Comparison of ENCODE assay signal across 17 mouse cellular contexts in genomic region chr13:73476259-73476658, GRCm38 (mm10). TPM values are rescaled to one million over a fixed set of nuclear protein-coding genes. Genes with fewer than 3 reads are reported as not detected.
DNase-seq lines count a peak whose midpoint lies in the region; ATAC-seq lines count a peak whose summit lies in the region.
"Had no signal": no experiment of that assay in that cellular context is flagged by ENCODE, and none has a peak within 500 bp of the region (broad histone marks: within the 10 kb centered on the region; RNA-seq: fewer than 3 reads in every experiment).

No protein-coding gene starts in this region.

- H3K4me3 ChIP-seq in heart, embryonic 15.5 days, result no peak overlapping the region
- H3K4me3 ChIP-seq in liver, embryonic 15.5 days (replicated peaks), result peak overlapping the region; percentile 35; the same call in 1 of the 2 replicates
- no peak overlapping the region for H3K4me3 ChIP-seq in midbrain, embryonic 10.5 days
- no peak overlapping the region for H3K4me3 ChIP-seq in neural tube, embryonic 15.5 days (replicated peaks)
- H3K4me3 ChIP-seq: lung, embryonic 15.5 days; midbrain, embryonic 15.5 days; neural tube, embryonic 12.5 days had no signal

- intact Hi-C loops in heart, postnatal 25 days (cut with DNase I), result no loop called here

- H3K4me2 ChIP-seq in heart, embryonic 15.5 days, result no peak overlapping the region
- H3K4me2 ChIP-seq in liver, embryonic 15.5 days, result peak overlapping the region; percentile 81
- no peak overlapping the region for H3K4me2 ChIP-seq in neural tube, embryonic 15.5 days
- H3K4me2 ChIP-seq: lung, embryonic 15.5 days; midbrain, embryonic 15.5 days; neural tube, embryonic 12.5 days had no signal

- 0 out of 2 replicates have a peak overlapping the region, but pooled peaks have one; percentile 10 for H3K27ac ChIP-seq in heart, embryonic 15.5 days
- H3K27ac ChIP-seq in liver, embryonic 15.5 days (replicated peaks), result peak overlapping the region; percentile 99
- H3K27ac ChIP-seq in midbrain, embryonic 10.5 days (replicated peaks), result no peak overlapping the region
- no peak overlapping the region for H3K27ac ChIP-seq in neural tube, embryonic 15.5 days (replicated peaks)
- H3K27ac ChIP-seq: lung, embryonic 15.5 days; midbrain, embryonic 15.5 days; neural tube, embryonic 12.5 days had no signal

- 77% methylated on average over 5 of the region's 5 CpGs for WGBS in heart, embryonic 15.5 days
- 46% methylated on average over 5 of the region's 5 CpGs for WGBS in liver, embryonic 15.5 days (ENCODE audit: insufficient replicate concordance)
- WGBS in midbrain, embryonic 10.5 days, result 88% methylated on average over 5 of the region's 5 CpGs
- 93% methylated on average over 5 of the region's 5 CpGs for WGBS in neural tube, embryonic 15.5 days

- H3K9ac ChIP-seq in heart, embryonic 15.5 days, result no peak overlapping the region
- H3K9ac ChIP-seq in liver, embryonic 15.5 days, result peak overlapping the region; percentile 98
- no peak overlapping the region for H3K9ac ChIP-seq in neural tube, embryonic 15.5 days (replicated peaks)
- H3K9ac ChIP-seq: lung, embryonic 15.5 days; midbrain, embryonic 15.5 days; neural tube, embryonic 12.5 days had no signal

- peak; percentile 37 for DNase-seq in cerebellum, adult 11-12 months
- DNase-seq in cerebellum, postnatal 36 days, result no peak
- no peak for DNase-seq in heart, postnatal 25 days (ENCODE audit: low spot score)
- peak; percentile 32 for DNase-seq in brain, adult 2 months (ENCODE audit: low read depth, low spot score)
- no peak for DNase-seq in midbrain, embryonic 10.5 days (ENCODE audit: low spot score)
- DNase-seq: adrenal gland, postnatal 14 days; gastrocnemius, postnatal 14 days; heart, postnatal 10 days; kidney, postnatal 25 days; retina, postnatal 1 day had no signal

- no peaks in the 10 kb centered on the region for H3K36me3 ChIP-seq in heart, embryonic 15.5 days
- peaks cover 71% of the 10 kb centered on the region for H3K36me3 ChIP-seq in liver, embryonic 15.5 days (replicated peaks)
- H3K36me3 ChIP-seq in midbrain, embryonic 10.5 days, result peaks cover 35% of the 10 kb centered on the region
- no peaks in the 10 kb centered on the region for H3K36me3 ChIP-seq in neural tube, embryonic 15.5 days
- H3K36me3 ChIP-seq: lung, embryonic 15.5 days; midbrain, embryonic 15.5 days had no signal

- ATAC-seq in heart, embryonic 15.5 days (replicated peaks; ENCODE audit: insufficient number of reproducible peaks, insufficient read depth, low FRiP score, low read depth), result no peak
- no peak for ATAC-seq in liver, embryonic 15.5 days (ENCODE audit: insufficient read depth)
- no peak for ATAC-seq in neural tube, embryonic 15.5 days (ENCODE audit: low FRiP score)
- ATAC-seq: forebrain, embryonic 14.5 days; midbrain, embryonic 15.5 days had no signal

- peaks cover 20% of the 10 kb centered on the region for H3K4me1 ChIP-seq in heart, embryonic 15.5 days (replicated peaks)
- peaks cover 98% of the 10 kb centered on the region for H3K4me1 ChIP-seq in liver, embryonic 15.5 days (replicated peaks)
- H3K4me1 ChIP-seq in midbrain, embryonic 10.5 days, result peaks cover 21% of the 10 kb centered on the region
- H3K4me1 ChIP-seq in neural tube, embryonic 15.5 days, result peaks cover 27% of the 10 kb centered on the region
- H3K4me1 ChIP-seq: midbrain, embryonic 15.5 days had no signal

- no peaks in the 10 kb centered on the region for H3K27me3 ChIP-seq in heart, embryonic 15.5 days
- H3K27me3 ChIP-seq in liver, embryonic 15.5 days, result no peaks in the 10 kb centered on the region
- H3K27me3 ChIP-seq in midbrain, embryonic 10.5 days (ENCODE audit: low read depth, poor library complexity, severe bottlenecking), result no peaks in the 10 kb centered on the region
- no peaks in the 10 kb centered on the region for H3K27me3 ChIP-seq in neural tube, embryonic 15.5 days (replicated peaks)
- H3K27me3 ChIP-seq: lung, embryonic 15.5 days; midbrain, embryonic 15.5 days; neural tube, embryonic 12.5 days had no signal

- H3K9me3 ChIP-seq in heart, embryonic 15.5 days (replicated peaks), result no peaks in the 10 kb centered on the region
- H3K9me3 ChIP-seq in liver, embryonic 15.5 days (replicated peaks), result no peaks in the 10 kb centered on the region
- H3K9me3 ChIP-seq in midbrain, embryonic 10.5 days (replicated peaks), result no peaks in the 10 kb centered on the region
- no peaks in the 10 kb centered on the region for H3K9me3 ChIP-seq in neural tube, embryonic 15.5 days (replicated peaks)
- H3K9me3 ChIP-seq: lung, embryonic 15.5 days; midbrain, embryonic 15.5 days; neural tube, embryonic 12.5 days had no signal

RNA-seq across cellular contexts. Expression of gene Lpcat1, which starts 9.3 kb away (rescaled TPM):
- polyA plus RNA-seq in heart, embryonic 15.5 days (2015; fragmentation: Nextera tagmentation; extraction: Ambion mirVana), result 15.9 and 19.1 TPM in 2 replicates
- 1 to 10 TPM; 7.6 to 8.4 TPM for total RNA-seq in heart, postnatal 25 days (2021)
- 73.8 and 78.2 TPM in 2 replicates for polyA plus RNA-seq in liver, embryonic 15.5 days (2015; fragmentation: Nextera tagmentation; extraction: Ambion mirVana)
- polyA plus RNA-seq in midbrain, embryonic 10.5 days (2016; fragmentation: Nextera tagmentation; extraction: Ambion mirVana), result 65.3 and 66.6 TPM in 2 replicates
- 51.7 and 62.6 TPM in 2 replicates for polyA plus RNA-seq in neural tube, embryonic 15.5 days (2015; fragmentation: Nextera tagmentation; extraction: Ambion mirVana)

Comparison
In these comparisons a context has a peak if more than half of its experiments do, and no peak if none do; other contexts are left out.
1. DNase-seq: peak in cerebellum, adult 11-12 months (single experiment) and brain, adult 2 months (single experiment); none in cerebellum, postnatal 36 days (0 of 2), heart, postnatal 25 days (single experiment) and midbrain, embryonic 10.5 days (single experiment).
2. H3K27ac ChIP-seq: peak in heart, embryonic 15.5 days (single experiment) and liver, embryonic 15.5 days (single experiment); none in midbrain, embryonic 10.5 days (single experiment) and neural tube, embryonic 15.5 days (single experiment).